Mouse (Mus musculus) left cerebral cortex, adult 18-20 months (tissue): Measurements from ENCODE around the gene Nsun3. TPM values are rescaled to one million over a fixed set of nuclear protein-coding genes. Genes with fewer than 3 reads are reported as not detected.
"Not testable (repeated sequence)": the region's sequence is repeated elsewhere in the genome, so short reads cannot be mapped to it uniquely, and the experiment has no call there.

Source experiments
- DNase-seq, 2 experiments: peaks; one replicate each; pipeline ENCODE4 v3.0.0; 2021 to 2022; ENCODE audit warnings: low spot score in 2 of 2, mixed read lengths in 1 of 2
- microRNA-seq, 2 experiments: library from miRNA; unstranded; fragments of <30 nt; microRNA quantifications; one replicate each; pipeline ENCODE4 v1.2.0; 2021
- total RNA-seq, 2 experiments: library from RNA; stranded (reverse); gene quantifications; 2 replicates each; pipeline ENCODE4 v1.2.3; 2021

Nsun3 gene
- total RNA-seq, 2 experiments from 2014 or later = 10.1 to 14.1 TPM

DNA sequence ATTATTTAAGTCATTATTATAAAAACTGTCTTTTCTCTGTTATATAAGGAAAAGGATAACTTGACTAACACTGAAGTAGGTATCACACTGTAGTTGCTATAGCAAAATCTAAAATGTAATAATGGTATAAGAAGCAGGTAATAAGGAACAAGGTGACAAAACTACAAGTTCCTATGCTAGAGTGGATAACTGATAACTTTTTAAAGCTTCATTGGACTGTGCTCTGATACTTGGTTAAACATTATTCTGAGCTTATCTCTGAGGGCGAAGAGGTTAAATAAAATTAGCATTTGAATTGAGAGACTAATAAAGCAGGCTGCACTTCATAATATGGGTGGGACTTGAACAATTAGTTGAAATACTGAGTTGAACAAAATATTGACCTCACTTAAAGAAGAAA is 33.0 kb downstream of the Nsun3 start:
- no peak for DNase-seq

DNA sequence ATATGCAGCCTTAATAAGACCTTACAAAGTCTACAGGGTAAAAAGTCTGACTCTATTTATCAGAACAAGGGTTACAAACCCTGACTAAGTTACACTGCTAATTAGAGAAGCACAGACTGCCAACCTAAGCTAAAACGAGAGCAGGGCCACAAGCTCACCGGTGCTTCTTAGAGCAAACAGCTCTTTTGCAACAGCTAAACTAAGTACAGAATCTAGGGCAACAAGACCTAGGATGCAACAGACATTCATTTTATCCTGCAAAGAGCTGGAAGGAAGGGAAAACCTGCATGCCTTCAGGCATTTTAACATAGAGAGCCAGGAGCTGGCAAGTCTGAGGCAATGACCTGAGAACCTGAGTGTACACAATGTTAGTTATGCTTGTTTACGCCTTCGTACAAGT is 33.5 kb downstream of the Nsun3 start:
- no peak for DNase-seq

DNA sequence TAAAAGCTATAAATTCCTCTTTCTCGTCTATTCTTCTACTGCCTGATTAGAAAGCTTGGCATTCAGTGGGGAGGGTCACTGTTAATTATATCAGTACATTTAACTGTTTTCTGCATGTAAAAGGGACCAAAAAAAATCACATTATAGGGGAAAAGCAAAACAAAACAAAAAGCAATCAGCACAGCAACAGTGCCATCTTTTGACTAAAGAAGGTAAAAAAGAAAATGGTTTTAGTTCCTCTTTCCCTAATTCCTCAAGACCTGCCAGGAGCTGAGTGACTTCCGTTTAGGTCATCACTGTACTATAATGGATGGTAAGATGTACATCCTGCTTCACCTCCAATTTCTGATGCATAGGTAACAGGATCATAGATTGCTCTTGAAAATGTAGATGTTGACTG is 40.7 kb downstream of the Nsun3 start:
- DNase-seq = no peak

DNA sequence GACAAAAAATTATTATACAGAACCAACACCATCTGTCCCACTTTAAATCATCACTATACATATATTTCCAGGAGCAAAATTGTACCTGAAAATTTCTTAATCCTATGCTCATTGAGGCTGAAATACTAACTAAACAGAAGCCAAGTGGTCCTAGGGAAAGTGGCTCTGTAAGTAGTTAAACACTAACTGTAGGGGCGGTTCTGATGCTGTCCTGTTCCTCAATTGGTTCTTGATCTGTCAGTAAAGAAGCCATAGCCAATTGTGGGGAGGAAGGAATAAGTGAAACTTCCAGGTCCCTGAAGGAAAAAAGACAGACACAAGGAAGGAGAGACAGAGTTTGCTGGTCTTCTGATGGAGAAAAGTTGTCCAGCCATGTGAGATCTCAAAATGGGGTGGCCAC is 52.3 kb downstream of the Nsun3 start:
- no peak for DNase-seq

DNA sequence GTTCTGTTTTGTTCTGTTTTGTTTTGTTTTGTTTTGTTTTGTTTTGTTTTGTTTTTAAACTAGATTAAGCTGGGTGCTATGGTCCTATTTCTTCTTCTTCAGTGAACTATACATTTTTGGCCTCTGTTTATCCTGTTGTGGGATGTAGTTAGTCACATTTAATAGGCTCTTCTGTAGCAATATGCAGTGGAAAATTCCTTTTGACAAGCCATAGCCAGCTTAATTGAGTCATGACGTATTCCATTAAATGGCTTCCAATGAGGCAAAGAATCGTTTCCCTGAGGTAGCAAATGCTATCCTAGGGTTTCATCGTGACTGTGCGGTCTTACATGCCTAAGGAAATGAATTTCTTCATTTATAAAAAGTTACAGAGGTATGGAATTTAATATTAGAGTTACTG is 56.3 kb downstream of the Nsun3 start:
- DNase-seq = no peak

DNA sequence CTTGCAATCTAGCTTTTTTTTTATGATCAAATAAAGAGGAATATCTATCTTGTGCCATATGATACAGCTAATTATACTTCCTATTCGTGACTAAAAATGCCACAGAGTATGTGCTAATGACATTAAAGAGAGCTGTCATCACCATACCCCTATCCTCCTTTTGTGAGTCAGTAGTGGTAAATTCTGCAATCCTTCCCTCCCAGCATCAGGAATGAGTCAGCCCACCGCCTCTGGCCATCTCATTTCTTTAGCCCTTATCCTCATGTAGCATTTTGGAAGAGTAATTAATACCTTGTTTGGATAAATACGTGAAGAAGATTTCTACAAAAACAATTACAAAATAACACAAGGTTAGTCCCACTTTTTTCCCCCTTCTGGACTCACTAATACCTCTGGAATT is 56.8 kb downstream of the Nsun3 start:
- DNase-seq = no peak

DNA sequence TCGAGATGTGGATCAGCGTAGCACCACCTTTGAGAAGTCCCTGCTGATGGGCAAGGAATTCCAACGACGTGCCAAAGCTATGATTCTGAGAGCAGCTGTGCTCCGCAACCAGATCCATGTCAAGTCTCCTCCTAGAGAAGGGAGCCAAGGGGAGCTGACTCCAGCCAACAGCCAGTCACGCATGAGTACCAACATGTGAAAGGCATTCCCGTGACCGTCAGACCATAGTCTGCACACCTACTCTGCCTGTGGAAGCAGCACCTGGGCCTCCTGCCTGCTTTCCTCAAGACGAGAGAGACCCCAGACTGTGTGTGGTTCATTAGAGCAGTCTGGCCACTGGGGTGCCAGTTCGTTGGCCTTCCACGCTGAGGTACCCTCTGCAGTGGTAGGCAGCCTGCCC is 68.4 kb downstream of the Nsun3 start:
- DNase-seq = not testable (repeated sequence)

DNA sequence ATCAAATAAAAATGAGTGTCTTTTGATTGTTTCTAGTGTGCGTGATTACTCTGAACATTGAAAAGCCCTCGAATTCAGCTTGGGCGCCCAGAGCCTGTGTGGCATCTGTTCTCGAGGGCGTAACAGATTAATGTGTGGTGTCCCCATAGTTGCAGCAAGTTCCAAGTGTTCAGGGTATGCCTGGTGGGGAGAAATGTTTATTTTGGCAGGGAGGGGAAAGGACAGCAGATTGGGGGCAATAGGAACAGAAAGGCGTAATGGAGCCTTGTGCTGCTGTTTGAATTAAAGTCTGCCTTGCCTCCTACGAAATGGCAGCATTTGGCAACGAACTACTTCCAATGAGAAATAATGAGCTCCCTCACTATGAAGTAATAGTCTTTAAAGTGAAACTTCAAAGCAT is 96.2 kb downstream of the Nsun3 start:
- DNase-seq = no peak

DNA sequence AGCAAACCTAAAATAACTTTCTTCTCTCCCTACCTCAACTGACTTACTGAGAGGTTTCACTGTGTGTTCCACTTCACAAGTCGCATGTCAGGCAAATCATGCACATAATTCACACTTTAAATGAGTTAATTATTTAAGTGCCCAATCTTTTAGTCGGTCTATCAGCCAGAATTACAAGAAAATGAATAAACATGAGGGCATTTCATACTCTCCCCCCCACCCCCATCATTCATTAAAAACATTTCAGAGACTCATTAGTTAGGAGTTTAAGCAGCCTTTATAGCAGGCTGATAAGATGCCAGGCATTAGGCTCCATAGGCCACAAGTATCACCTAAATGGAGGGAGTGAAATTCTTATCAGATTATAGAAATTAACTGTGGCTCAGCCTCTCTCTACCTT is 100.5 kb downstream of the Nsun3 start:
- DNase-seq = no peak

DNA sequence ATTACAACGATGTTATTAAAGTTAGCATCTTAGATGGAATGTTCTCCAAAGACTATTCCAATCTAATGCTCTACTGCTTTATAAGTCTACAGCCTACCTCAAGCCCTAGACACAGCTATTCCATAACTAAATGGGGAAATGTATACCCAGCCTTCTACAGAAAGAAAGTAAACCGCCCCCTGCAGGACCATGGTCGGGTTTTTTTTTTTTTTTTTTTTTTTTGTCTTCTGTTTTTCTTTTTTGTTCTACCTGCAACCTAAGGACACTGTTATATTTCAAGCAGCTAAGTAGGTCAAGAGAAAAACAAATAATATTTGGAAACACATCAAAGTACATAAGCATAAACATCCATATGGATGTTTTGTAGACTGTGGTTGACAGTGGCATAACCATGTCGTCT is 101.1 kb downstream of the Nsun3 start:
- DNase-seq = no peak

Small RNAs within 50 kb of the gene (microRNA-seq; reads per million reads assigned to microRNA genes)
- 0 reads per million in 2 experiments for gene Gm25986

Other genes starting within 250 kb of the Nsun3 start
- not detected for gene Stx19, start 27.9 kb upstream of the Nsun3 start, total RNA-seq
- gene Arl13b, start 60.2 kb upstream of the Nsun3 start, total RNA-seq = 10 to 100 TPM; 10.2 to 11.8 TPM
- 1 to 10 TPM; 9.6 to 9.8 TPM for gene Pros1, start 67.5 kb upstream of the Nsun3 start, total RNA-seq